Mouse (Mus musculus) testis, adult 2 months (tissue): ENCODE measurements at regions not wholly inside any gene's neighbourhood (a gene's known extent, or its start where the extent isn't known, plus 50 kb on each side); places are given as distances from the start of the nearest gene placed in this dataset.

ENCODE experiments used
- H3K27ac ChIP-seq: fragments of 200-500 bp; 2 replicates; pipeline ENCODE4 v1.5.1; 2012; ENCODE audit warnings: low read depth, low read length; ENCODE audit not compliant: control insufficient read depth, insufficient read depth
- H3K27me3 ChIP-seq: fragments of 200-500 bp; 2 replicates; pipeline ENCODE4 v1.6.1; 2012; ENCODE audit warnings: mild to moderate bottlenecking, low read length, moderate library complexity; ENCODE audit not compliant: control insufficient read depth, insufficient read depth
- H3K36me3 ChIP-seq: fragments of 200-500 bp; 2 replicates; pipeline ENCODE4 v1.6.1; 2012; ENCODE audit warnings: mild to moderate bottlenecking, low read length; ENCODE audit not compliant: control insufficient read depth, insufficient read depth
- H3K4me1 ChIP-seq: fragments of 200-500 bp; 2 replicates; pipeline ENCODE4 v1.6.1; 2012; ENCODE audit warnings: low read length; ENCODE audit not compliant: control insufficient read depth, insufficient read depth
- H3K4me3 ChIP-seq: fragments of 200-500 bp; 2 replicates; pipeline ENCODE4 v1.5.1; 2012; ENCODE audit warnings: low read depth, mild to moderate bottlenecking, low read length, moderate library complexity, mixed read lengths; ENCODE audit not compliant: control insufficient read depth
- CTCF ChIP-seq: fragments of 200-500 bp; IDR thresholded peaks from 2 replicates; pipeline ENCODE4 v1.5.1; 2012; ENCODE audit warnings: low read depth, mild to moderate bottlenecking, inconsistent platforms, low read length, moderate library complexity; ENCODE audit not compliant: control insufficient read depth, insufficient read depth, insufficient replicate concordance
- POLR2A ChIP-seq: fragments of 200-500 bp; IDR thresholded peaks from 2 replicates; pipeline ENCODE4 v1.6.1; 2012; ENCODE audit warnings: low read depth, mild to moderate bottlenecking, inconsistent platforms, low read length, moderate library complexity; ENCODE audit not compliant: control insufficient read depth

DNA sequence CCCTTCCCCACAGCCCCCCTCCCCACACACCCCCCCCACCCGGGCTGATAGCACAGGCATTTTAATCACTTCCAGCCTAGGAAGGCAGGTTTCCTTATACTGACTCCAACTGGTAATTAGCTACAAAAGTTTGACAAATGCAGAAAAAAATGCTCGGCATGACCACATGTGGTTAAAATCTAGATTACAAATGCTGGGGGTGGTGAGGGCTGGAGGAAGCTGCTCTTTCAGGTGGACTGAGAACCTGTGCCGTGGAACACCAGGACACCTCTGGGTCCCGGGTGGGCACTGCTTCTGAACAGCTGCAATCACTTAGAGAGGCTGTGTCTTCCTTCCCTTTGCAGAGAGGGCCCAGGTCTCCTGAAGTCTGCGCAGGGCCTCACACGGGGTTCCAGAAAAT, 358.7 kb downstream of the Nuak1 start:
- Histone ChIP-seq H3K27me3 (no peaks in the 10 kb centered on the region), H3K4me1 (no peaks in the 10 kb centered on the region), H3K4me3 (no peak overlapping the region), H3K27ac (no peak overlapping the region), H3K36me3 (no peaks in the 10 kb centered on the region)
- no peak for TF ChIP-seq CTCF

DNA sequence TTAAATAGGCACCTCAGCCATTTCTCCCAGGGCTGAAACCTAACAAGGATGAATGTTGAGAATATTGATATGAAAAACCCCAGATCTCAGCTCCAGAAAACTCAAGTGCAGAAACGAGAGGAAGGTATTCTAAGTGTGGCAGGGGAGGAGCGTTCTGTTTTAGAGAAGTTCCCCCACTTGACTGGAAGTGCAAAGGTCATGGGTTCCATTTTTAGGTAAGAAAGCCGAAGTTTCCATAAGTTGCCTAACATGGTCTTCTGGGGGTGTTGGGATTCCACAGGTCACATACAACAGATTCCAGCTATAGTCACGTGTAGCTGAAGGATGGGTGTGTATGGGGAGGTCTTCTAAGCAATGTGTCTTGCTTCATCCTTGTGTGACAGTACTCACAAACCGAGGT, 352.9 kb downstream of the Nuak1 start:
- no peak overlapping the region for H3K27ac ChIP-seq
- no peak for TF ChIP-seq CTCF
- H3K4me3 ChIP-seq = no peak overlapping the region
- no peaks in the 10 kb centered on the region for H3K36me3 ChIP-seq
- no peaks in the 10 kb centered on the region for H3K27me3 ChIP-seq
- no peaks in the 10 kb centered on the region for H3K4me1 ChIP-seq

GRCm38 (mm10) chr10:84087929-84088328, 352.5 kb downstream of the Nuak1 start:
- H3K27ac ChIP-seq = no peak overlapping the region
- no peaks in the 10 kb centered on the region for H3K36me3 ChIP-seq
- H3K4me3 ChIP-seq = no peak overlapping the region
- no peaks in the 10 kb centered on the region for H3K27me3 ChIP-seq
- no peaks in the 10 kb centered on the region for H3K4me1 ChIP-seq
- TF ChIP-seq POLR2A (no peak), CTCF (no peak)

DNA sequence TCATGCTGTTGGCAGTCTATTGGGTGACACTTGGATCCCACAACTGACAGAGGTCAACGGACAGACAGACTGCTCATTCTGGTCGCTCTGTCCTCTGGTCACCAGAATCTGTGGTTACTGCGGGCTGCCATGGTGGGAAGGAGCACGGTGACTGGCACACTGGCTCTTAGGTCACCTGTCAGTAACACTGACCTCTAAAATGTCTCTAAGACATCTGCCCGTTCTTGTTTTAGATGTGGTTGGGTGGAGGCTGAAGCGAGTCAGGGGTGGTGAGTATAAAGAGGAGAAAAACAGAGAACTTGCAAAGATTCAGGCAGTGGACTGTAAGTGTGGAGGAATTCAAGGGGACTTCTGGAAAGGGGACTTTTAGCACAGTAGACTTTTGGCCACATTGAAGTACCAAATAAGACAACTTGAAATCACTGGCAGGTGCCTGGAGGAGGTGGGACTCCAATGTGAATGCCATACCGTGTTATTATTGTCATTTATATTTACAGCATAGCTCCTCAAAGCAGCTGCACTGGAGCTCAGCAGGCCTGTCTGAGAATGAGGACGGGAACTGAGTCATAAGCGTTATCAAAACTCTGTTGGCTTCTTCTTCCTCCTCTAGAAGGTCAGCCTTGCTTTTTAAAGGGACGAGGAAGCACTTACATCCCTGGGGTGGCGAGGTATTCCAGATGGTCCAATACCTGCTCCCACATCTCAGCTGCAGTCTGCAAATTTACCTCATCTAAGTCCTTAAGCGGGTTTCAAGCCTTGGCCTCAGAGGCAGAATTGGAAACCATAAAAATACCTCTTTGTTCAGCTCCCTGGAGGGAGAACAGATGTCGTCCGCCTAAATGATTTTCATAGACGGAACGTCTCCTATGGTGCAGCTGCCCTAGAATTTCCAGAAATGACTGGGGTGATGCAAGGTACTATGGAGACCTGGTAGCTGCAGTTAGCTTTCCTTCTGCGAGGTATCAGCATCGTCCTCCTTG, 351.3 kb downstream of the Nuak1 start:
- no peaks in the 10 kb centered on the region for H3K27me3 ChIP-seq
- H3K4me3 ChIP-seq = no peak overlapping the region
- no peak overlapping the region for H3K27ac ChIP-seq
- no peaks in the 10 kb centered on the region for H3K36me3 ChIP-seq
- H3K4me1 ChIP-seq = no peaks in the 10 kb centered on the region
- TF ChIP-seq POLR2A = no peak
- no peak for TF ChIP-seq CTCF

DNA sequence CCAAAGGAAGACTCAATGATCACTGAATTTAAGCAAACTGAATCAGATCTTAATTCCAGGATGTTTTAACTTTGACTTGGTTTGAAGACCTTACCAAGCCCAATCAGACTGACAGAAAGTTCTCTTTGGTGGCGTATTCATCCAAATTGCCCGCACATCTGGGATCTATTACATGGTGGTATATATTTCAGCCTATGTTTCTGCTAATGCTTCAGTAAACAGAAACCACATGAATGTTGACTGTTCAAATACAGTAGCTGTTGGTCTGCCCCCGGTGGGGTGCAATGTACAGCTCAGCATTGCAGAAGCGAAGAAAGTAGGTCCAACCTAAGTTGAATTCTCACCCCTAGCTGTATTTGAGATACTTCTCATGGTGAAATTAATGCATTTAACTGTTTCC, 346.5 kb downstream of the Nuak1 start:
- Histone ChIP-seq H3K27ac (no peak overlapping the region), H3K27me3 (no peaks in the 10 kb centered on the region), H3K4me1 (no peaks in the 10 kb centered on the region), H3K4me3 (no peak overlapping the region), H3K36me3 (no peaks in the 10 kb centered on the region)
- TF ChIP-seq POLR2A (no peak), CTCF (no peak)

DNA sequence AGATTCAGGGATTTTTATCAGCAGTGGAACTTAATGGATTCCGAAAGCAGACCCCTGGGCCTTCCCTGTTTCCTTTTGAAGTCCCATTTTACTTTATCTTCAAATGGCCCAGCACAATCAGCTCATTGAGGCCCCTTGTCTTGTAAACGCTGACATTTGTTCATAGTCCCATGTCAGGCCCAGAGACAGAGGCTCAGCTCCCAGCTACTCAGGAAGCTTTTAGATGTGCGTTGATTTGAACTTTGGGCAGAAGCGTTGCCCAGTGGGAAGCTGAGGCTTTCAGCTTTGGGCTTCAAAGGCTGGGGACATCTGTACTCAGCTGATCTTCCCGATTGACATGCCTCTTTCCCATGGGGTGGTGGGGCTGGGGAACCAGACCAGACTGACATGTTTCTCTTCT, 343.2 kb downstream of the Nuak1 start:
- TF ChIP-seq CTCF = no peak
- no peak for TF ChIP-seq POLR2A
- Histone ChIP-seq H3K27ac (no peak overlapping the region), H3K4me1 (no peaks in the 10 kb centered on the region), H3K4me3 (no peak overlapping the region), H3K27me3 (no peaks in the 10 kb centered on the region), H3K36me3 (no peaks in the 10 kb centered on the region)

GRCm38 (mm10) chr10:84103985-84104384, 336.4 kb downstream of the Nuak1 start:
- Histone ChIP-seq H3K27ac (no peak overlapping the region), H3K4me1 (no peaks in the 10 kb centered on the region), H3K4me3 (no peak overlapping the region), H3K36me3 (no peaks in the 10 kb centered on the region), H3K27me3 (no peaks in the 10 kb centered on the region)
- TF ChIP-seq CTCF (no peak), POLR2A (no peak)
